Mouse (Mus musculus) NIH3T3 (cell line): ENCODE results near the gene Astn2.

ENCODE experiments used
- DNase-seq: peaks from one replicate; pipeline ENCODE4 v3.0.0-alpha.2; 2012; ENCODE audit warnings: low read depth

Gene Astn2

GRCm38 (mm10) chr4:65402836-65403634 is 1001.4 kb downstream of the Astn2 start:
- DNase-seq, result peak; percentile 48

- no peak for DNase-seq
Measured at GRCm38 (mm10) chr4:65402286-65402685, 1002.1 kb downstream of the Astn2 start.

GRCm38 (mm10) chr4:65399457-65399856 is 1005.0 kb downstream of the Astn2 start:
- no peak for DNase-seq

GRCm38 (mm10) chr4:65396806-65397205 is 1007.6 kb downstream of the Astn2 start:
- no peak for DNase-seq

GRCm38 (mm10) chr4:65391001-65391400 is 1013.4 kb downstream of the Astn2 start:
- DNase-seq, result peak; percentile 53

- no peak for DNase-seq
Measured at GRCm38 (mm10) chr4:65383070-65383469, 1021.3 kb downstream of the Astn2 start.

GRCm38 (mm10) chr4:65379461-65379860 is 1025.0 kb downstream of the Astn2 start:
- no peak for DNase-seq

GRCm38 (mm10) chr4:65376571-65376970 is 1027.8 kb downstream of the Astn2 start:
- DNase-seq, result no peak

- no peak for DNase-seq
Measured at GRCm38 (mm10) chr4:65373841-65374240, 1030.6 kb downstream of the Astn2 start.

GRCm38 (mm10) chr4:65372731-65373130 is 1031.7 kb downstream of the Astn2 start:
- peak; percentile 95 for DNase-seq

- DNase-seq, result peak; percentile 25
Measured at GRCm38 (mm10) chr4:65367135-65367534, 1037.3 kb downstream of the Astn2 start.

GRCm38 (mm10) chr4:65354580-65354979 is 1049.8 kb downstream of the Astn2 start:
- peak; percentile 68 for DNase-seq

GRCm38 (mm10) chr4:65350521-65350920 is 1053.9 kb downstream of the Astn2 start:
- DNase-seq, result no peak

- peak; percentile 51 for DNase-seq
Measured at GRCm38 (mm10) chr4:65341766-65342165, 1062.6 kb downstream of the Astn2 start.

GRCm38 (mm10) chr4:65333718-65334117 is 1070.7 kb downstream of the Astn2 start:
- DNase-seq, result no peak
